Mouse (Mus musculus) midbrain, postnatal 0 days (tissue): ENCODE results near the gene Tank. TPM values are rescaled to one million over a fixed set of nuclear protein-coding genes. Genes with fewer than 3 reads are reported as not detected.

Source experiments
- ATAC-seq: fragments of 200-750 bp; cut with Nextera tagmentation; 2 replicates; pipeline ENCODE4 v1.8.0; 2017; ENCODE audit warnings: moderate number of reproducible peaks, mild to moderate bottlenecking, moderate TSS enrichment, moderate library complexity; ENCODE audit not compliant: low FRiP score
- DNase-seq: peaks from one replicate; pipeline ENCODE4 v3.0.0-alpha.2; 2015; ENCODE audit warnings: low spot score
- H3K27ac ChIP-seq: fragments of 300-500 bp; sonication (generic); 2 replicates; pipeline ENCODE4 v1.5.1; 2014; ENCODE audit warnings: low read depth, mild to moderate bottlenecking, low read length, mixed read lengths
- H3K27me3 ChIP-seq: fragments of 300-500 bp; sonication (generic); 2 replicates; pipeline ENCODE4 v1.6.1; 2014; ENCODE audit warnings: low read length, control low read depth, mixed read lengths; ENCODE audit not compliant: insufficient read depth
- H3K36me3 ChIP-seq: fragments of 300-500 bp; sonication (generic); 2 replicates; pipeline ENCODE4 v1.6.1; 2014; ENCODE audit warnings: low read length, control low read depth, mixed read lengths; ENCODE audit not compliant: insufficient read depth
- H3K4me1 ChIP-seq: fragments of 300-500 bp; sonication (generic); 2 replicates; pipeline ENCODE4 v1.6.1; 2014; ENCODE audit warnings: mild to moderate bottlenecking, control low read depth, antibody characterized with exemption, low read length, mixed read lengths; ENCODE audit not compliant: insufficient read depth
- H3K4me2 ChIP-seq: fragments of 300-500 bp; sonication (generic); 2 replicates; pipeline ENCODE4 v1.6.1; 2014; ENCODE audit warnings: low read depth, mild to moderate bottlenecking, low read length, mixed read lengths; ENCODE audit not compliant: poor library complexity, severe bottlenecking
- H3K4me3 ChIP-seq: fragments of 300-500 bp; sonication (generic); 2 replicates; pipeline ENCODE4 v1.5.1; 2014; ENCODE audit warnings: low read depth, mild to moderate bottlenecking, low read length, moderate library complexity
- H3K9ac ChIP-seq: fragments of 300-500 bp; sonication (generic); replicated peaks from 2 replicates; pipeline ENCODE4 v1.6.1; 2014; ENCODE audit warnings: mild to moderate bottlenecking, low read length, moderate library complexity, mixed read lengths; ENCODE audit not compliant: poor library complexity, severe bottlenecking
- H3K9me3 ChIP-seq: fragments of 300-500 bp; sonication (generic); 2 replicates; pipeline ENCODE4 v1.6.1; 2016; ENCODE audit warnings: low read length, control low read depth
- CTCF ChIP-seq: IDR thresholded peaks from 2 replicates; pipeline ENCODE4 v1.5.1; 2016; ENCODE audit warnings: antibody characterized with exemption, mild to moderate bottlenecking
- WGBS: fragments of 180-500 bp; shearing (Covaris S2); extraction: QIAGEN DNeasy Blood & Tissue Kit; methylation state at CpG from one replicate; pipeline ENCODE4 v1.1.7; 2014; 5-methylcytosine and 5-hydroxymethylcytosine counted together
- polyA plus RNA-seq: library from polyadenylated mRNA; unstranded; fragments of >200 nt; fragmentation: Nextera tagmentation; extraction: Ambion mirVana; gene quantifications from 2 replicates; pipeline ENCODE4 v1.2.1, GENCODE M21; 2015
- total RNA-seq: library from RNA; depleted of rRNA; stranded (reverse); fragments of >200 nt; gene quantifications from 2 replicates; pipeline ENCODE4 v1.2.3, GENCODE M21; 2014

Tank gene
- total and polyA plus RNA-seq, 2 experiments from 2014 or later = 25.4 to 25.8 TPM

GRCm38 (mm10) chr2:61576497-61576896 is 1.9 kb upstream of the Tank start:
- H3K4me2 ChIP-seq = no peak overlapping the region
- H3K27me3 ChIP-seq = no peaks in the 10 kb centered on the region
- H3K4me1 ChIP-seq = no peaks in the 10 kb centered on the region
- H3K9ac ChIP-seq = no peak overlapping the region
- DNase-seq (no peak), ATAC-seq (no peak)
- H3K4me3 ChIP-seq = no peak overlapping the region
- H3K9me3 ChIP-seq = no peaks in the 10 kb centered on the region
- H3K36me3 ChIP-seq = no peaks in the 10 kb centered on the region
- no peak for TF ChIP-seq CTCF
- WGBS = 93% methylated on average over 3 of the region's 3 CpGs
- no peak overlapping the region for H3K27ac ChIP-seq

- no peak for ATAC-seq
Measured at GRCm38 (mm10) chr2:61576928-61577695, 1.3 kb upstream of the Tank start.

GRCm38 (mm10) chr2:61577696-61578062 is 706 bp upstream of the Tank start:
- no peak for TF ChIP-seq CTCF
- no peak for ATAC-seq
- no peak overlapping the region for H3K27ac ChIP-seq
- no peak for DNase-seq
- H3K4me1 ChIP-seq = no peaks in the 10 kb centered on the region
- H3K36me3 ChIP-seq = no peaks in the 10 kb centered on the region
- no peak overlapping the region for H3K4me3 ChIP-seq
- 65% methylated on average over 7 of the region's 7 CpGs for WGBS
- H3K27me3 ChIP-seq = no peaks in the 10 kb centered on the region
- H3K9me3 ChIP-seq = no peaks in the 10 kb centered on the region
- H3K4me2 ChIP-seq = no peak overlapping the region
- no peak overlapping the region for H3K9ac ChIP-seq

More at GRCm38 (mm10) chr2:61576928-61577695, 1.3 kb upstream of the Tank start:
- Histone ChIP-seq H3K9ac (no peak overlapping the region), H3K4me3 (no peak overlapping the region), H3K4me1 (no peaks in the 10 kb centered on the region), H3K36me3 (no peaks in the 10 kb centered on the region), H3K27me3 (no peaks in the 10 kb centered on the region), H3K27ac (no peak overlapping the region), H3K4me2 (no peak overlapping the region), H3K9me3 (no peaks in the 10 kb centered on the region)
- DNase-seq = no peak
- TF ChIP-seq CTCF = no peak
- WGBS = 84% methylated on average over 17 of the region's 17 CpGs

- Histone ChIP-seq H3K4me3 (no peak overlapping the region), H3K4me2 (no peak overlapping the region), H3K36me3 (no peaks in the 10 kb centered on the region), H3K9ac (no peak overlapping the region), H3K4me1 (no peaks in the 10 kb centered on the region), H3K9me3 (no peaks in the 10 kb centered on the region), H3K27me3 (no peaks in the 10 kb centered on the region), H3K27ac (no peak overlapping the region)
- TF ChIP-seq CTCF = no peak
- WGBS = 84% methylated on average over 3 of the region's 3 CpGs
- no peak for DNase-seq
- no peak for ATAC-seq
Measured at GRCm38 (mm10) chr2:61579501-61579990, 1.2 kb downstream of the Tank start.

GRCm38 (mm10) chr2:61580091-61580490 is 1.7 kb downstream of the Tank start:
- Histone ChIP-seq H3K4me2 (no peak overlapping the region), H3K4me3 (no peak overlapping the region), H3K9me3 (no peaks in the 10 kb centered on the region), H3K27ac (no peak overlapping the region), H3K9ac (no peak overlapping the region), H3K36me3 (no peaks in the 10 kb centered on the region), H3K4me1 (no peaks in the 10 kb centered on the region), H3K27me3 (no peaks in the 10 kb centered on the region)
- ATAC-seq (no peak), DNase-seq (no peak)
- WGBS = 84% methylated on average over 3 of the region's 3 CpGs
- no peak for TF ChIP-seq CTCF

- TF ChIP-seq CTCF = no peak
- Histone ChIP-seq H3K27me3 (no peaks in the 10 kb centered on the region), H3K4me1 (no peaks in the 10 kb centered on the region), H3K9ac (no peak overlapping the region), H3K9me3 (no peaks in the 10 kb centered on the region), H3K4me3 (no peak overlapping the region), H3K4me2 (no peak overlapping the region), H3K27ac (no peak overlapping the region), H3K36me3 (no peaks in the 10 kb centered on the region)
- ATAC-seq = no peak
- DNase-seq = no peak
- 80% methylated on average over 10 of the region's 10 CpGs for WGBS
Measured at GRCm38 (mm10) chr2:61580555-61581080, 2.2 kb downstream of the Tank start.
